Mouse (Mus musculus): ENCODE measurements around the gene Sh3rf1. TPM values are rescaled to one million over a fixed set of nuclear protein-coding genes. Genes with fewer than 3 reads are reported as not detected.

The Sh3rf1 gene
- polyA plus RNA-seq, 2 experiments, result 8.8 to 12.8 TPM

- Histone ChIP-seq H3K4me2 (replicated peaks; ENCODE audit: low read depth, low read length, severe bottlenecking) (no peak overlapping the region), H3K9ac (ENCODE audit: low read depth, low read length, severe bottlenecking) (no peak overlapping the region), H3K4me3 (replicated peaks; ENCODE audit: low read length) (no peak overlapping the region), H3K27ac (replicated peaks; ENCODE audit: low read depth, low read length) (no peak overlapping the region), H3K9me3 (ENCODE audit: control insufficient read depth, low read length) (no peaks in the 10 kb centered on the region), H3K36me3 (ENCODE audit: control insufficient read depth, insufficient read depth, low read length) (no peaks in the 10 kb centered on the region), H3K4me1 (ENCODE audit: control insufficient read depth, insufficient read depth, low read length) (no peaks in the 10 kb centered on the region), H3K27me3 (ENCODE audit: control insufficient read depth, insufficient read depth, low read length) (no peaks in the 10 kb centered on the region)
- no peak for TF ChIP-seq POLR2A (IDR thresholded peaks at IDR 0.05; ENCODE audit: borderline replicate concordance, extremely low read depth, insufficient read depth, insufficient read length)
- WGBS, result 87% methylated on average over 5 of the region's 5 CpGs
- no peak for ATAC-seq (ENCODE audit: low FRiP score, low read depth)
- DNase-seq (ENCODE audit: low spot score), result no peak
Observed at GRCm38 (mm10) chr8:61435481-61435880, 211.8 kb downstream of the Sh3rf1 start.

DNA sequence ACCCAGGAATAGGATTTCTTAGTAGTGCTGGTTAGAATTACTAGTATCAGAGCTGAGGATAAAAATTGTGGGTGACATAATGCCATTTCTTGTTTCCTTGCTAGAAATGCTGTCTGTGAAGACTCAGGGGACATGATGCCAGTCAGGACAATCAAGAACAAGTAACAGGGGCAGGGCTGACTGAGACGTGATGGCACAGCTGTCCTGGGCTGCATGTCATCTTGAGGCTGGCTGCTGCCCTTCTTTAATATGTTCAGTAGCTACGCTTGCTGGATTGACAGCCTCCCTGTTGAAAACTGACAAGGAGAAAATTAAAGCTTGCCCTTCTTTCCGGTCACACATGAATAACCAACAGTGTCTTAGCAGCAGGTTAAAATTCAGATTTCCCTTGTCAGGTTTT lies 212.5 kb downstream of the Sh3rf1 start:
- no peak overlapping the region for H3K4me2 ChIP-seq (replicated peaks; ENCODE audit: low read depth, low read length, severe bottlenecking)
- no peaks in the 10 kb centered on the region for H3K36me3 ChIP-seq (ENCODE audit: control insufficient read depth, insufficient read depth, low read length)
- no peak for DNase-seq (ENCODE audit: low spot score)
- ATAC-seq (ENCODE audit: low FRiP score, low read depth), result no peak
- H3K27me3 ChIP-seq (ENCODE audit: control insufficient read depth, insufficient read depth, low read length), result no peaks in the 10 kb centered on the region
- no peak overlapping the region for H3K9ac ChIP-seq (ENCODE audit: low read depth, low read length, severe bottlenecking)
- TF ChIP-seq POLR2A (IDR thresholded peaks at IDR 0.05; ENCODE audit: borderline replicate concordance, extremely low read depth, insufficient read depth, insufficient read length), result no peak
- 88% methylated on average over 3 of the region's 3 CpGs for WGBS
- no peaks in the 10 kb centered on the region for H3K9me3 ChIP-seq (ENCODE audit: control insufficient read depth, low read length)
- no peak overlapping the region for H3K27ac ChIP-seq (replicated peaks; ENCODE audit: low read depth, low read length)
- H3K4me1 ChIP-seq (ENCODE audit: control insufficient read depth, insufficient read depth, low read length), result no peaks in the 10 kb centered on the region
- H3K4me3 ChIP-seq (replicated peaks; ENCODE audit: low read length), result no peak overlapping the region

- Histone ChIP-seq H3K9me3 (ENCODE audit: control insufficient read depth, low read length) (no peaks in the 10 kb centered on the region), H3K4me2 (replicated peaks; ENCODE audit: low read depth, low read length, severe bottlenecking) (no peak overlapping the region), H3K36me3 (ENCODE audit: control insufficient read depth, insufficient read depth, low read length) (no peaks in the 10 kb centered on the region), H3K27ac (replicated peaks; ENCODE audit: low read depth, low read length) (no peak overlapping the region), H3K27me3 (ENCODE audit: control insufficient read depth, insufficient read depth, low read length) (no peaks in the 10 kb centered on the region), H3K4me1 (ENCODE audit: control insufficient read depth, insufficient read depth, low read length) (no peaks in the 10 kb centered on the region), H3K9ac (ENCODE audit: low read depth, low read length, severe bottlenecking) (no peak overlapping the region), H3K4me3 (replicated peaks; ENCODE audit: low read length) (no peak overlapping the region)
- 71% methylated on average over 9 of the region's 9 CpGs for WGBS
- ATAC-seq (ENCODE audit: low FRiP score, low read depth) (no peak), DNase-seq (ENCODE audit: low spot score) (no peak)
- TF ChIP-seq POLR2A (IDR thresholded peaks at IDR 0.05; ENCODE audit: borderline replicate concordance, extremely low read depth, insufficient read depth, insufficient read length), result no peak
Observed at GRCm38 (mm10) chr8:61436586-61437304, 213.1 kb downstream of the Sh3rf1 start.

DNA sequence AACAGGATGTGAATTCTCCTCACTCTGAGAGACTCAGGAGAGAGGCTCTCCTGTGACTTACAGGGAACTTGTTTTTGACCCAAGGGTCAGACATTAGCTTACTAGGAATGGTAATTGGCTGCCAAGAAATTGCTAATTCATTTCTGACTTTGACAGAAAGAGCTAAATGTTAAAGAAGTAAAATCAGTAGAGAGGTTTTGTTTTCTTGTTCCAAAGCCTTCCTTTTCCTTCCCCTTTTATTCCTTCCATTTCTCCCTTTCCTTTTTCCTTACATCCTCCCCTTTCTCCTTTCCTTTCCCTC lies 213.6 kb downstream of the Sh3rf1 start:
- no peak overlapping the region for H3K4me2 ChIP-seq (replicated peaks; ENCODE audit: low read depth, low read length, severe bottlenecking)
- no peak overlapping the region for H3K9ac ChIP-seq (ENCODE audit: low read depth, low read length, severe bottlenecking)
- no peaks in the 10 kb centered on the region for H3K36me3 ChIP-seq (ENCODE audit: control insufficient read depth, insufficient read depth, low read length)
- no peaks in the 10 kb centered on the region for H3K4me1 ChIP-seq (ENCODE audit: control insufficient read depth, insufficient read depth, low read length)
- ATAC-seq (ENCODE audit: low FRiP score, low read depth) (no peak), DNase-seq (ENCODE audit: low spot score) (no peak)
- no peaks in the 10 kb centered on the region for H3K9me3 ChIP-seq (ENCODE audit: control insufficient read depth, low read length)
- no peak for TF ChIP-seq POLR2A (IDR thresholded peaks at IDR 0.05; ENCODE audit: borderline replicate concordance, extremely low read depth, insufficient read depth, insufficient read length)
- no peak overlapping the region for H3K27ac ChIP-seq (replicated peaks; ENCODE audit: low read depth, low read length)
- H3K27me3 ChIP-seq (ENCODE audit: control insufficient read depth, insufficient read depth, low read length), result no peaks in the 10 kb centered on the region
- no peak overlapping the region for H3K4me3 ChIP-seq (replicated peaks; ENCODE audit: low read length)

GRCm38 (mm10) chr8:61442988-61443387 lies 219.3 kb downstream of the Sh3rf1 start:
- Histone ChIP-seq H3K4me3 (replicated peaks; ENCODE audit: low read length) (no peak overlapping the region), H3K9ac (ENCODE audit: low read depth, low read length, severe bottlenecking) (no peak overlapping the region), H3K27me3 (ENCODE audit: control insufficient read depth, insufficient read depth, low read length) (no peaks in the 10 kb centered on the region), H3K36me3 (ENCODE audit: control insufficient read depth, insufficient read depth, low read length) (no peaks in the 10 kb centered on the region), H3K27ac (replicated peaks; ENCODE audit: low read depth, low read length) (no peak overlapping the region), H3K9me3 (ENCODE audit: control insufficient read depth, low read length) (no peaks in the 10 kb centered on the region), H3K4me2 (replicated peaks; ENCODE audit: low read depth, low read length, severe bottlenecking) (no peak overlapping the region), H3K4me1 (ENCODE audit: control insufficient read depth, insufficient read depth, low read length) (no peaks in the 10 kb centered on the region)
- 82% methylated on average over 3 of the region's 3 CpGs for WGBS
- no peak for TF ChIP-seq POLR2A (IDR thresholded peaks at IDR 0.05; ENCODE audit: borderline replicate concordance, extremely low read depth, insufficient read depth, insufficient read length)
- DNase-seq (ENCODE audit: low spot score) (no peak), ATAC-seq (ENCODE audit: low FRiP score, low read depth) (no peak)

DNA sequence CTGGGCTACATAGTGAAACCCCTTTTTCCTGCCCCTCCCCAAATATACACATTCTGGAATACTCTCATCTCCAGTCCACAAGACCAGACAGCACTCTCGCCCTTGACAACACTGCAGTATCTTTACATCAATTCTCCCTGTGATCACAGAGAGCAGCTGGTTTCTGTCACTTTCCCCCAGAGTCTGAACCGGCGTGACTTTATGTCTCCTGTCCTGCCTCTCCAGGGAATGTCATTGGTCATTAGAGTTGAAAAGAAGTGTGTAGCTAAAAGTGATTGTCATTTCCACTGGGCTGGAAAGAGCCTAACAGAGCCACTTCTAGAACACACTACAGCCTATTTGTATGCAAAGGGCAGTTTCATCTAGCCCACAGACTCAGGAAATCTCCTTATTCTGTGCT lies 220.7 kb downstream of the Sh3rf1 start:
- H3K4me1 ChIP-seq (ENCODE audit: control insufficient read depth, insufficient read depth, low read length), result no peaks in the 10 kb centered on the region
- 47% methylated on average over 3 of the region's 3 CpGs for WGBS
- no peak for DNase-seq (ENCODE audit: low spot score)
- H3K27me3 ChIP-seq (ENCODE audit: control insufficient read depth, insufficient read depth, low read length), result no peaks in the 10 kb centered on the region
- no peak for TF ChIP-seq POLR2A (IDR thresholded peaks at IDR 0.05; ENCODE audit: borderline replicate concordance, extremely low read depth, insufficient read depth, insufficient read length)
- H3K9me3 ChIP-seq (ENCODE audit: control insufficient read depth, low read length), result no peaks in the 10 kb centered on the region
- no peak overlapping the region for H3K4me3 ChIP-seq (replicated peaks; ENCODE audit: low read length)
- ATAC-seq (ENCODE audit: low FRiP score, low read depth), result no peak
- no peak overlapping the region for H3K9ac ChIP-seq (ENCODE audit: low read depth, low read length, severe bottlenecking)
- no peak overlapping the region for H3K4me2 ChIP-seq (replicated peaks; ENCODE audit: low read depth, low read length, severe bottlenecking)
- H3K27ac ChIP-seq (replicated peaks; ENCODE audit: low read depth, low read length), result no peak overlapping the region
- no peaks in the 10 kb centered on the region for H3K36me3 ChIP-seq (ENCODE audit: control insufficient read depth, insufficient read depth, low read length)

Other genes with a start within 250 kb of the Sh3rf1 start
- 10.8 and 10.9 TPM in 2 replicates for gene Clcn3, start 240.6 kb upstream of the Sh3rf1 start, polyA plus RNA-seq (2012; rRNA removed)
- gene Clcn3, start 240.6 kb upstream of the Sh3rf1 start, polyA plus RNA-seq (2014; fragmentation: Nextera tagmentation; extraction: Ambion mirVana), result 15.2 and 15.3 TPM in 2 replicates
- 8.6 and 10.8 TPM in 2 replicates for gene Nek1, start 230.7 kb upstream of the Sh3rf1 start, polyA plus RNA-seq (2012; rRNA removed)
- 21.9 and 23.0 TPM in 2 replicates for gene Nek1, start 230.7 kb upstream of the Sh3rf1 start, polyA plus RNA-seq (2014; fragmentation: Nextera tagmentation; extraction: Ambion mirVana)

Measured in limb, embryonic 14.5 days (tissue).